Mouse (Mus musculus): ENCODE results near the gene Clmp. TPM values are rescaled to one million over a fixed set of nuclear protein-coding genes. Genes with fewer than 3 reads are reported as not detected.

Gene Clmp
- polyA plus RNA-seq, 1 experiment: not detected

- no peak for TF ChIP-seq GATA1 (IDR thresholded peaks at IDR 0.05; ENCODE audit: low read length)
Measured at GRCm38 (mm10) chr9:40709991-40710390, 24.2 kb downstream of the Clmp start.

GRCm38 (mm10) chr9:40711654-40712053 is 25.9 kb downstream of the Clmp start:
- no peak for TF ChIP-seq GATA1 (IDR thresholded peaks at IDR 0.05; ENCODE audit: low read length)

- TF ChIP-seq GATA1 (IDR thresholded peaks at IDR 0.05; ENCODE audit: low read length): no peak
Measured at GRCm38 (mm10) chr9:40717182-40717874, 31.6 kb downstream of the Clmp start.

- no peak for TF ChIP-seq GATA1 (IDR thresholded peaks at IDR 0.05; ENCODE audit: low read length)
Measured at GRCm38 (mm10) chr9:40717875-40718185, 32.1 kb downstream of the Clmp start.

- TF ChIP-seq GATA1 (IDR thresholded peaks at IDR 0.05; ENCODE audit: low read length): no peak
Measured at GRCm38 (mm10) chr9:40720881-40721280, 35.1 kb downstream of the Clmp start.

- TF ChIP-seq GATA1 (IDR thresholded peaks at IDR 0.05; ENCODE audit: low read length): no peak
Measured at GRCm38 (mm10) chr9:40723311-40723772, 37.6 kb downstream of the Clmp start.

GRCm38 (mm10) chr9:40724978-40725377 is 39.2 kb downstream of the Clmp start:
- no peak for TF ChIP-seq GATA1 (IDR thresholded peaks at IDR 0.05; ENCODE audit: low read length)

- no peak for TF ChIP-seq GATA1 (IDR thresholded peaks at IDR 0.05; ENCODE audit: low read length)
Measured at GRCm38 (mm10) chr9:40727140-40727823, 41.5 kb downstream of the Clmp start.

- TF ChIP-seq GATA1 (IDR thresholded peaks at IDR 0.05; ENCODE audit: low read length): no peak
Measured at GRCm38 (mm10) chr9:40727824-40728495, 42.2 kb downstream of the Clmp start.

- TF ChIP-seq GATA1 (IDR thresholded peaks at IDR 0.05; ENCODE audit: low read length): no peak
Measured at GRCm38 (mm10) chr9:40730302-40730700, 44.5 kb downstream of the Clmp start.

- TF ChIP-seq GATA1 (IDR thresholded peaks at IDR 0.05; ENCODE audit: low read length): no peak
Measured at GRCm38 (mm10) chr9:40730701-40731590, 45.2 kb downstream of the Clmp start.

- TF ChIP-seq GATA1 (IDR thresholded peaks at IDR 0.05; ENCODE audit: low read length): no peak
Measured at GRCm38 (mm10) chr9:40731591-40732048, 45.9 kb downstream of the Clmp start.

- no peak for TF ChIP-seq GATA1 (IDR thresholded peaks at IDR 0.05; ENCODE audit: low read length)
Measured at GRCm38 (mm10) chr9:40732302-40732701, 46.5 kb downstream of the Clmp start.

GRCm38 (mm10) chr9:40737117-40737516 is 51.4 kb downstream of the Clmp start:
- no peak for TF ChIP-seq GATA1 (IDR thresholded peaks at IDR 0.05; ENCODE audit: low read length)

GRCm38 (mm10) chr9:40743525-40744034 is 57.8 kb downstream of the Clmp start:
- TF ChIP-seq GATA1 (IDR thresholded peaks at IDR 0.05; ENCODE audit: low read length): no peak

Data from G1E-ER4 (cell line).